Mouse (Mus musculus) erythroblast, embryonic 14.5 days (primary cell): ENCODE measurements around the gene Lgals4.

Experiments used
- GATA1 ChIP-seq: IDR thresholded peaks from 2 replicates; pipeline ENCODE4 v1.6.1; 2012; ENCODE audit warnings: low read length, inconsistent platforms, mixed read lengths
- TAL1 ChIP-seq: IDR thresholded peaks from 3 replicates; pipeline ENCODE4 v1.6.1; 2012; ENCODE audit warnings: low read length, inconsistent platforms, mixed read lengths

DNA sequence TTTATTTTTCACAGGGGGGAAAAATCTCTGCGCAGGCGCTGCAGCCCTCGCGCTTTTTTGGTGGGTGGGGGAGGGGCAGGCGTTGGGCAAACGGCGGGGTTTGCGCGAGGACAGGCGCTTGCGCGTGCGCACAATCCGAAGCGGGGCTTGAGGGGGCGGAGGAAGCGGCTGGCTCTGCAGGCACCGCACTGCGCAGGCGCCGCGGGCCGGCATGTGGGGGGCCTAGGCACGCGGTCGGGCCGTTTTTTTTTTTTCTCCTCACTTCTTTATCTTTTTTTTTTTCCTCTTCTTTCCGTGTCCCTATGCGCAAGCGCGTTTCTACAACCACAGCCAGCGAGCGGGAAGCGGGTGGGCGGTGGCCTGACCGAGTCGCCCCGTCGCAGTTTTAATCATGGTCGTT, 22.4 kb upstream of the Lgals4 start:
- TF ChIP-seq GATA1: no peak
- no peak for TF ChIP-seq TAL1
